In the genomic region with DNA sequence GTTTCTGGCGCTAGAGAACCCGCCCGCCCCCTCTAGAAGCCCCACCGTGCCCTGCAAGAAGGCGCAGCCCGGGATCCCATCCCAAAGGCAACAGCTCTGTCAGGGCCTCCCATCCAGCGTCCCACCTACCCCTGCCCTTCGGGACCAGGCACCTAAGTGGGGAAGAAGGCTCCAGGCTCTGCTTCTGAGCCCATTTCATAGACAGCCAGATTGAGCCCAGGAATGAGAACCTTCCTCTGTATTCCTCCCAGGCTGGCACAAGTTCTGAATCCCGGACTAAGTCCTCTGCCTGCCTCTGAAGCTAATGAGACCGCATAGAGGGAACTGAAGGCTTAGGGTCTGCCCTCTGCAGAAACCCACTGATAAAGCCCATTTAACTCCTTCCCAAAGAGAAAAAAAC, we compare ENCODE assay signal across 9 mouse cellular contexts. TPM values are rescaled to one million over a fixed set of nuclear protein-coding genes. Genes with fewer than 3 reads are reported as not detected.
DNase-seq lines count a peak whose midpoint lies in the region; ATAC-seq and TF ChIP-seq lines count a peak whose summit lies in the region.
"Not testable (repeated sequence)": the region's sequence is repeated elsewhere in the genome, so short reads cannot be mapped to it uniquely, and the experiment has no call there.
"Had no signal": no experiment of that assay in that cellular context is flagged by ENCODE, and none has a peak within 500 bp of the region (broad histone marks: within the 10 kb centered on the region; RNA-seq: fewer than 3 reads in every experiment).

A gene (minus strand): TSS at position 101 of the 400 bp plus-strand sequence.

- H3K9me3 ChIP-seq in embryonic facial prominence, embryonic 15.5 days (replicated peaks); kidney, embryonic 15.5 days (replicated peaks); limb, embryonic 14.5 days (ENCODE audit: control insufficient read depth, low read length); stomach, embryonic 15.5 days: not testable (repeated sequence)

- H3K27ac ChIP-seq in embryonic facial prominence, embryonic 15.5 days (replicated peaks); kidney, embryonic 15.5 days; limb, embryonic 14.5 days (replicated peaks; ENCODE audit: low read depth, low read length); stomach, embryonic 15.5 days: not testable (repeated sequence)

- WGBS in embryonic facial prominence, embryonic 15.5 days: no CpG with 5 or more reads among the region's 10 CpGs
- no CpG with 5 or more reads among the region's 10 CpGs for WGBS in kidney, embryonic 15.5 days
- WGBS in limb, embryonic 14.5 days: no CpG with 5 or more reads among the region's 10 CpGs
- WGBS in stomach, embryonic 15.5 days: no CpG with 5 or more reads among the region's 10 CpGs

- DNase-seq in adrenal gland, adult 8-10 months; gastrocnemius, postnatal 4 days (ENCODE audit: low spot score in 2 of 2); heart, postnatal 25 days (ENCODE audit: low spot score); limb, embryonic 14.5 days (ENCODE audit: low spot score): not testable (repeated sequence)

- not testable (repeated sequence) for H3K9ac ChIP-seq in embryonic facial prominence, embryonic 15.5 days; kidney, embryonic 15.5 days; limb, embryonic 14.5 days (ENCODE audit: low read depth, low read length, severe bottlenecking); stomach, embryonic 15.5 days

- H3K4me2 ChIP-seq in embryonic facial prominence, embryonic 15.5 days (replicated peaks); kidney, embryonic 15.5 days; limb, embryonic 14.5 days (replicated peaks; ENCODE audit: low read depth, low read length, severe bottlenecking); stomach, embryonic 15.5 days: not testable (repeated sequence)

- TF ChIP-seq POLR2A in limb, embryonic 14.5 days (IDR thresholded peaks at IDR 0.05; ENCODE audit: borderline replicate concordance, extremely low read depth, insufficient read depth, insufficient read length): not testable (repeated sequence)

- not testable (repeated sequence) for H3K27me3 ChIP-seq in embryonic facial prominence, embryonic 15.5 days; kidney, embryonic 15.5 days; limb, embryonic 14.5 days (ENCODE audit: control insufficient read depth, insufficient read depth, low read length); stomach, embryonic 15.5 days (replicated peaks)

- intact Hi-C loops in heart, postnatal 25 days (cut with DNase I): not testable (repeated sequence)

- H3K36me3 ChIP-seq in embryonic facial prominence, embryonic 15.5 days; kidney, embryonic 15.5 days; limb, embryonic 14.5 days (ENCODE audit: control insufficient read depth, insufficient read depth, low read length); stomach, embryonic 15.5 days: not testable (repeated sequence)

- H3K4me1 ChIP-seq in embryonic facial prominence, embryonic 15.5 days; kidney, embryonic 15.5 days; limb, embryonic 14.5 days (ENCODE audit: control insufficient read depth, insufficient read depth, low read length); stomach, embryonic 15.5 days: not testable (repeated sequence)

- not testable (repeated sequence) for ATAC-seq in embryonic facial prominence, embryonic 15.5 days (ENCODE audit: insufficient number of reproducible peaks, low FRiP score, low TSS enrichment, low read depth); kidney, embryonic 15.5 days (replicated peaks; ENCODE audit: low FRiP score); limb, embryonic 14.5 days (ENCODE audit: low FRiP score, low read depth); stomach, embryonic 15.5 days (ENCODE audit: insufficient read depth, low FRiP score, low read depth)

- H3K4me3 ChIP-seq in embryonic facial prominence, embryonic 15.5 days (replicated peaks); kidney, embryonic 15.5 days (replicated peaks); limb, embryonic 14.5 days (replicated peaks; ENCODE audit: low read length); stomach, embryonic 15.5 days (replicated peaks): not testable (repeated sequence)

RNA-seq across cellular contexts. Expression of the gene that starts here (rescaled TPM):
- 10 to 100 TPM; 37.8 to 52.7 (median 49.5) TPM for total RNA-seq in adrenal gland, adult 8-10 months (2022)
- 17.8 and 19.9 TPM in 2 replicates for polyA plus RNA-seq in embryonic facial prominence, embryonic 15.5 days (2015; fragmentation: Nextera tagmentation; extraction: Ambion mirVana)
- total RNA-seq in gastrocnemius, postnatal 4 days (2021): 100 to 1,000 TPM; 193 to 206 TPM
- 10 to 100 TPM; 44.6 to 46.8 TPM for total RNA-seq in heart, postnatal 25 days (2021)
- 34.4 and 35.7 TPM in 2 replicates for polyA plus RNA-seq in kidney, embryonic 15.5 days (2015; fragmentation: Nextera tagmentation; extraction: Ambion mirVana)
- polyA plus RNA-seq in limb, embryonic 14.5 days (2012; rRNA removed): 17.3 and 19.9 TPM in 2 replicates
- 34.6 and 40.5 TPM in 2 replicates for polyA plus RNA-seq in limb, embryonic 14.5 days (2014; fragmentation: Nextera tagmentation; extraction: Ambion mirVana)
- polyA plus RNA-seq in stomach, embryonic 15.5 days (2015; fragmentation: Nextera tagmentation; extraction: Ambion mirVana): 40.8 and 46.1 TPM in 2 replicates
- total RNA-seq: granulocyte monocyte progenitor cell, adult 5-6 weeks; hematopoietic stem cell, adult 5-6 weeks had no signal
